Comparison of ENCODE assay signal across 8 mouse cellular contexts in genomic region chr11:6568584-6569409, GRCm38 (mm10). TPM values are rescaled to one million over a fixed set of nuclear protein-coding genes. Genes with fewer than 3 reads are reported as not detected.
A peak's percentile ranks its signal among the peaks of the same experiment; 100 is the strongest.
DNase-seq lines count a peak whose midpoint lies in the region; ATAC-seq lines count a peak whose summit lies in the region.

No protein-coding gene starts in this region.

- H3K4me1 ChIP-seq in forebrain, embryonic 13.5 days, result peaks cover 18% of the 10 kb centered on the region
- 0 out of 2 replicates have a peak, but pooled peaks cover 2% of the 10 kb centered on the region for H3K4me1 ChIP-seq in forebrain, embryonic 11.5 days (replicated peaks; ENCODE audit: control insufficient read depth, insufficient read depth, low read length)
- peaks cover 45% of the 10 kb centered on the region for H3K4me1 ChIP-seq in liver, embryonic 13.5 days (replicated peaks)

- peak; percentile 63; the same call in 1 of the 2 replicates for ATAC-seq in forebrain, embryonic 13.5 days
- no peak for ATAC-seq in forebrain, embryonic 11.5 days (replicated peaks; ENCODE audit: low FRiP score)
- peak; percentile 27 for ATAC-seq in liver, embryonic 13.5 days (ENCODE audit: low read depth)
- ATAC-seq in inflammation-experienced regulatory T-cells, adult 6 months, result no peak

- H3K36me3 ChIP-seq in forebrain, embryonic 13.5 days (ENCODE audit: poor library complexity, severe bottlenecking), result peaks cover 35% of the 10 kb centered on the region
- H3K36me3 ChIP-seq in forebrain, embryonic 11.5 days (ENCODE audit: control insufficient read depth, insufficient read depth, low read length), result no peaks in the 10 kb centered on the region
- H3K36me3 ChIP-seq in liver, embryonic 13.5 days, result peaks cover 53% of the 10 kb centered on the region

- H3K27ac ChIP-seq in forebrain, embryonic 13.5 days, result peak overlapping the region; percentile 65
- no peak overlapping the region for H3K27ac ChIP-seq in forebrain, embryonic 11.5 days (ENCODE audit: low read depth, low read length)
- peak overlapping the region; percentile 68 for H3K27ac ChIP-seq in liver, embryonic 13.5 days

- DNase-seq in forebrain, embryonic 11.5 days (ENCODE audit: low spot score), result no peak
- DNase-seq in thymus, postnatal 4 days, result peak; percentile 52
- DNase-seq in thymus, postnatal 36 days, result no peak
- DNase-seq in heart, postnatal 36 days, result peak; percentile 43 to 45
- DNase-seq in liver, embryonic 13.5 days, result no peak
- DNase-seq in right cerebral cortex, postnatal 14 days, result peak; percentile 32

- H3K4me3 ChIP-seq in forebrain, embryonic 13.5 days, result no peak overlapping the region
- H3K4me3 ChIP-seq in forebrain, embryonic 11.5 days (ENCODE audit: low read depth, low read length), result no peak overlapping the region
- no peak overlapping the region for H3K4me3 ChIP-seq in liver, embryonic 13.5 days (replicated peaks)

- no peaks in the 10 kb centered on the region for H3K27me3 ChIP-seq in forebrain, embryonic 13.5 days
- H3K27me3 ChIP-seq in forebrain, embryonic 11.5 days (ENCODE audit: control insufficient read depth, insufficient read depth, low read length), result no peaks in the 10 kb centered on the region
- H3K27me3 ChIP-seq in liver, embryonic 13.5 days, result no peaks in the 10 kb centered on the region

- intact Hi-C loops in heart, postnatal 36 days (cut with DNase I), result no loop called here

- H3K9me3 ChIP-seq in forebrain, embryonic 13.5 days (replicated peaks), result no peaks in the 10 kb centered on the region
- no peaks in the 10 kb centered on the region for H3K9me3 ChIP-seq in forebrain, embryonic 11.5 days (ENCODE audit: control insufficient read depth, low read length)
- no peaks in the 10 kb centered on the region for H3K9me3 ChIP-seq in liver, embryonic 13.5 days (replicated peaks)

- WGBS in forebrain, embryonic 13.5 days, result 56% methylated on average over 11 of the region's 11 CpGs
- WGBS in forebrain, embryonic 11.5 days, result 72% methylated on average over 11 of the region's 11 CpGs
- WGBS in liver, embryonic 13.5 days (ENCODE audit: insufficient replicate concordance), result 48% methylated on average over 11 of the region's 11 CpGs

- no peak overlapping the region; the same call in 1 of the 2 replicates for H3K4me2 ChIP-seq in forebrain, embryonic 13.5 days
- H3K4me2 ChIP-seq in forebrain, embryonic 11.5 days (ENCODE audit: low read depth, low read length, severe bottlenecking), result no peak overlapping the region
- H3K4me2 ChIP-seq in liver, embryonic 13.5 days, result peak overlapping the region; percentile 21; the same call in 1 of the 2 replicates

- peak overlapping the region; percentile 6; the same call in 1 of the 2 replicates for H3K9ac ChIP-seq in forebrain, embryonic 13.5 days
- H3K9ac ChIP-seq in forebrain, embryonic 11.5 days (ENCODE audit: low read length), result no peak overlapping the region
- H3K9ac ChIP-seq in liver, embryonic 13.5 days, result peak overlapping the region; percentile 26; the same call in 1 of the 2 replicates

RNA-seq across cellular contexts. Expression of gene Ccm2, which starts 22.1 kb away (rescaled TPM):
- polyA plus RNA-seq in forebrain, embryonic 13.5 days (2015; fragmentation: Nextera tagmentation; extraction: Ambion mirVana), result 82.2 and 90.5 TPM in 2 replicates
- polyA plus RNA-seq in forebrain, embryonic 11.5 days (2014; fragmentation: Nextera tagmentation; extraction: Ambion mirVana), result 90.8 and 97.2 TPM in 2 replicates
- total RNA-seq in heart, postnatal 36 days (2021), result 10 to 100 TPM; 24.1 to 30.2 TPM
- polyA plus RNA-seq in liver, embryonic 13.5 days (2015; fragmentation: Nextera tagmentation; extraction: Ambion mirVana), result 45.8 and 46.1 TPM in 2 replicates
- polyA plus RNA-seq in inflammation-experienced regulatory T-cells, adult 6 months (2017; shearing (Covaris generic)), result 100 to 1,000 TPM in 2 of 3 experiments, 10 to 100 TPM in 1; 98.6 to 202 (median 183) TPM

RNA-seq across cellular contexts. Expression of gene Nacad, which starts 37.1 kb away (rescaled TPM):
- 50.1 and 62.2 TPM in 2 replicates for polyA plus RNA-seq in forebrain, embryonic 13.5 days (2015; fragmentation: Nextera tagmentation; extraction: Ambion mirVana)
- 28.4 and 29.3 TPM in 2 replicates for polyA plus RNA-seq in forebrain, embryonic 11.5 days (2014; fragmentation: Nextera tagmentation; extraction: Ambion mirVana)
- total RNA-seq in heart, postnatal 36 days (2021), result 1 to 10 TPM in 1 of 2 experiments, under 1 TPM in 1; 0.92 to 1.0 TPM
- 5.0 and 5.7 TPM in 2 replicates for polyA plus RNA-seq in liver, embryonic 13.5 days (2015; fragmentation: Nextera tagmentation; extraction: Ambion mirVana)
- not detected for polyA plus RNA-seq in inflammation-experienced regulatory T-cells, adult 6 months (2017; shearing (Covaris generic))

RNA-seq across cellular contexts. Expression of gene Myo1g, which starts 48.0 kb away (rescaled TPM):
- 0.17 and 0.21 TPM in 2 replicates for polyA plus RNA-seq in forebrain, embryonic 13.5 days (2015; fragmentation: Nextera tagmentation; extraction: Ambion mirVana)
- polyA plus RNA-seq in forebrain, embryonic 11.5 days (2014; fragmentation: Nextera tagmentation; extraction: Ambion mirVana), result 0.16 and 0.63 TPM in 2 replicates
- 1 to 10 TPM; 1.2 to 2.2 TPM for total RNA-seq in heart, postnatal 36 days (2021)
- polyA plus RNA-seq in liver, embryonic 13.5 days (2015; fragmentation: Nextera tagmentation; extraction: Ambion mirVana), result 4.7 and 5.3 TPM in 2 replicates
- polyA plus RNA-seq in inflammation-experienced regulatory T-cells, adult 6 months (2017; shearing (Covaris generic)), result 100 to 1,000 TPM; 117 to 248 (median 132) TPM

RNA-seq across cellular contexts. Expression of gene Tbrg4, which starts 57.1 kb away (rescaled TPM):
- polyA plus RNA-seq in forebrain, embryonic 13.5 days (2015; fragmentation: Nextera tagmentation; extraction: Ambion mirVana), result 32.1 and 36.5 TPM in 2 replicates
- 53.0 TPM in 2 replicates for polyA plus RNA-seq in forebrain, embryonic 11.5 days (2014; fragmentation: Nextera tagmentation; extraction: Ambion mirVana)
- 10 to 100 TPM; 93.4 to 98.4 TPM for total RNA-seq in heart, postnatal 36 days (2021)
- 46.1 and 46.2 TPM in 2 replicates for polyA plus RNA-seq in liver, embryonic 13.5 days (2015; fragmentation: Nextera tagmentation; extraction: Ambion mirVana)
- 10 to 100 TPM; 29.0 to 32.2 (median 31.4) TPM for polyA plus RNA-seq in inflammation-experienced regulatory T-cells, adult 6 months (2017; shearing (Covaris generic))

Comparison
In these comparisons a context has a peak if more than half of its experiments do, and no peak if none do; other contexts are left out.
1. ATAC-seq: peak in forebrain, embryonic 13.5 days (single experiment) and liver, embryonic 13.5 days (single experiment); none in forebrain, embryonic 11.5 days (single experiment) and inflammation-experienced regulatory T-cells, adult 6 months (single experiment).
2. DNase-seq: peak in thymus, postnatal 4 days (single experiment), heart, postnatal 36 days (2 of 2) and right cerebral cortex, postnatal 14 days (single experiment); none in forebrain, embryonic 11.5 days (single experiment), thymus, postnatal 36 days (0 of 2) and liver, embryonic 13.5 days (single experiment).
3. RNA of gene Myo1g, which starts 48.0 kb away (polyA plus RNA-seq): 117 to 248 TPM in inflammation-experienced regulatory T-cells, adult 6 months; 4.7 to 5.3 TPM in liver, embryonic 13.5 days, 0.16 to 0.63 TPM in forebrain, embryonic 11.5 days and 0.17 to 0.21 TPM in forebrain, embryonic 13.5 days; every median in the first group is over 10 times any median in the second.